Mouse (Mus musculus) neutrophil, adult 83 days (primary cell): ENCODE data around the gene Zw10. TPM values are rescaled to one million over a fixed set of nuclear protein-coding genes. Genes with fewer than 3 reads are reported as not detected.

Source experiments
- total RNA-seq, 2 experiments: library from RNA; stranded (reverse); gene quantifications; one replicate each; pipeline ENCODE4 v1.2.4; 2023

Gene Zw10
- 10 to 100 TPM; 24.7 to 25.2 TPM for total RNA-seq

DNA sequence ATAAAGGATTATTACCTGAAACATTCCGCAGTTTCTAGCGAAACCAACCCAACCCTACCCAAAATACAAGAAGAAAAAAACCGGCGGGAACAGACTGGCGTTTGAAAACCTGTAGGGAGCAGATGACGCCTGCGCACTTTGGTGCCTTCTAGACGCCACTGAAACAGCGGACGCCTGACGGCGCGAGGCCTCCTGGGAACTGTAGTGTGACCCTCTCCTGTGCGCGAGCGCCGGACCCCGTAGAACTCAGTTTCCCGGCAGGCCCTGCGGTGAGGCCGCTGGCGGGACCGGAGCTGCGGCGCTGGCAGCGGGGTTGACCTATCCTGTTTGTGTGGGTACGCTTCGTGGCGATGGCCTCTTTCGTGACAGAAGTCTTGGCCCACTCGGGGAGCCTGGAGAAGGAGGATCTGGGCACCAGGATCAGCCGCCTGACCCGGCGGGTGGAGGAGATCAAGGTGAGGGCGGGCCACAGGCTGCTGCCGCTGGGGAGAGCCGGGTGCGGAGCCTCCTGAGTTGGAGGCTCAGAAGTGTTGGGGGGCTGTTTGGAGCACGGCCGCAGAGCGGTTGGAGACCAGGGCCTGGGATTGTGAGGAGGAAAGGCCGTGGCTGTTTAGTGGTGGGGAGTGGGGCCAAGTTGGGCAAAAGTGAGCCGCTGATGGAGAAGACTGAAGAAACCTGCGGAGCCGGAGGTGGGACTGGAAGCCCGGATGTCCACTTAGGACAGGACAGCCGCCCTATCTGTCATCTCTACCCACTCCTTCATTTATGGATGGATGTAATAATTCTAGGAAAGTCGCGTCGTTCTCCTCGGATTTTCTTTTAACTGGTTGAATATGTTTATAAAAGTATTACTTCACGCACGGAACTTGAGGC is at the start of gene Zw10:
Gene Zw10 (plus strand): TSS at position 281 of the 873 bp plus-strand sequence.

DNA sequence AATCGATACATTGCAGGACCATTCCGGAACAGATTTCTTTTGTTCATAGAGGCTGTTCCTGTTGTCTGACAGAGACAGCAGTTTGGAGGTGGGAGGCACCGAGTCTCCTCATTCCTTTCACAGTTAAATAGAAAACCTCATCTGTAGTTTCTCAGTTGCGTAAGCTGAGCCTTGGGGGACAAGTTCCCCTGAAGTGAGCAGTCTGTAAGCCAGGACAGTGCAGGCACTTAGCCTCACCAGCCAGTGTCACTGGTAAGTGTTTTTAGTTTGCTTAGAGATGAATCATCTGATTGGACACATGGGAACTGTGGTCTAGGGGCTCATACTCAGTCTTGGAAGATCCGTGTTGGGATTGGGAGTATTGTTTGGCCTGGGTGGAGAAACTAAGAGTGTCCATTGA is 25.7 kb downstream of the Zw10 start, which contains the start of gene Tmprss5:
Gene Tmprss5 (plus strand): TSS at position 154 of the 400 bp plus-strand sequence.

Other genes starting within 250 kb of the Zw10 start
- gene Zbtb16, start 219.4 kb upstream of the Zw10 start, total RNA-seq = 1 to 10 TPM; 5.3 to 6.3 TPM
- not detected for gene Htr3a, start 144.5 kb upstream of the Zw10 start, total RNA-seq
- not detected for gene Htr3b, start 90.6 kb upstream of the Zw10 start, total RNA-seq
- gene Usp28, start 70.2 kb upstream of the Zw10 start, total RNA-seq = 1 to 10 TPM; 9.3 to 9.8 TPM
- gene Tmprss5, start 25.6 kb downstream of the Zw10 start, total RNA-seq = not detected
- not detected for gene Gm4894, start 194.9 kb downstream of the Zw10 start, total RNA-seq